Mouse (Mus musculus) midbrain, embryonic 10.5 days (tissue): ENCODE results near the gene Ccnj. TPM values are rescaled to one million over a fixed set of nuclear protein-coding genes. Genes with fewer than 3 reads are reported as not detected.

Experiments used
- DNase-seq: peaks from one replicate; pipeline ENCODE4 v3.0.0-alpha.2; 2017; ENCODE audit warnings: low spot score
- H3K27ac ChIP-seq: fragments of 300-500 bp; sonication (generic); replicated peaks from 2 replicates; pipeline ENCODE4 v1.5.1; 2016; ENCODE audit warnings: mild to moderate bottlenecking
- H3K27me3 ChIP-seq: fragments of 300-500 bp; sonication (generic); 2 replicates; pipeline ENCODE4 v1.6.1; 2016; ENCODE audit warnings: low read depth, mild to moderate bottlenecking; ENCODE audit not compliant: poor library complexity, severe bottlenecking
- H3K36me3 ChIP-seq: fragments of 300-500 bp; sonication (generic); 2 replicates; pipeline ENCODE4 v1.6.1; 2016; ENCODE audit warnings: mild to moderate bottlenecking, moderate library complexity
- H3K4me1 ChIP-seq: fragments of 300-500 bp; sonication (generic); 2 replicates; pipeline ENCODE4 v1.6.1; 2016
- H3K4me3 ChIP-seq: fragments of 300-500 bp; sonication (generic); 2 replicates; pipeline ENCODE4 v1.5.1; 2016; ENCODE audit warnings: mild to moderate bottlenecking, moderate library complexity
- H3K9me3 ChIP-seq: fragments of 300-500 bp; sonication (generic); replicated peaks from 2 replicates; pipeline ENCODE4 v1.6.1; 2016; ENCODE audit warnings: mild to moderate bottlenecking
- WGBS: fragments of 180-500 bp; shearing (Covaris S2); methylation state at CpG from one replicate; pipeline ENCODE4 v1.1.7; 2016; 5-methylcytosine and 5-hydroxymethylcytosine counted together
- polyA plus RNA-seq: library from polyadenylated mRNA; unstranded; fragments of >200 nt; fragmentation: Nextera tagmentation; extraction: Ambion mirVana; gene quantifications from 2 replicates; pipeline ENCODE4 v1.2.1, GENCODE M21; 2016

Ccnj gene
- polyA plus RNA-seq, 1 experiment from 2014 or later = 38.6 TPM

DNA sequence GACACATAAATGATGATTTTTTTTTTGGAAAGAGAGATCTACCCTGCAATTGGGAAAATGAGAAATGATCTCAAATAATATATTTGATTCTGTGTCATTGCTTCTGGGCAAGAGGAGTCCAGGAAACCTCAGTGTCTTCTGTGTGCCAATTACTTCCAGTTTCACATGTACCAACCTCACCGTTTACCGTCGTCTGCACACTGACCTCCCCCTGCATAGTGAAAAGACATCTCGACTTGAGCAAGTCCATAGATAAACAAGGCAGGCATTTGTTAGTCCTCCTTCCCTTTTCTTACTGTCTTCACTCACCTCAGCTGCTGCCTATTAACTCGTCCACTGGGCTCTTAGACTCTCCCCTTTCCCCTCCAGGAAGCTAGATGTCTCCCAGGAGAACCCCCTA, 5.4 kb upstream of the Ccnj start:
- WGBS = 75% methylated on average over 5 of the region's 5 CpGs
- H3K27me3 ChIP-seq = no peaks in the 10 kb centered on the region
- no peak overlapping the region for H3K27ac ChIP-seq
- peaks cover 7% of the 10 kb centered on the region for H3K4me1 ChIP-seq
- H3K36me3 ChIP-seq = no peaks in the 10 kb centered on the region
- no peak overlapping the region for H3K4me3 ChIP-seq
- DNase-seq = no peak
- no peaks in the 10 kb centered on the region for H3K9me3 ChIP-seq

GRCm38 (mm10) chr19:40826735-40827134, 4.3 kb upstream of the Ccnj start:
- Histone ChIP-seq H3K27ac (no peak overlapping the region), H3K27me3 (no peaks in the 10 kb centered on the region), H3K4me1 (peaks cover 8% of the 10 kb centered on the region), H3K4me3 (no peak overlapping the region), H3K9me3 (no peaks in the 10 kb centered on the region), H3K36me3 (no peaks in the 10 kb centered on the region)
- WGBS = 87% methylated on average over 7 of the region's 7 CpGs
- DNase-seq = no peak

DNA sequence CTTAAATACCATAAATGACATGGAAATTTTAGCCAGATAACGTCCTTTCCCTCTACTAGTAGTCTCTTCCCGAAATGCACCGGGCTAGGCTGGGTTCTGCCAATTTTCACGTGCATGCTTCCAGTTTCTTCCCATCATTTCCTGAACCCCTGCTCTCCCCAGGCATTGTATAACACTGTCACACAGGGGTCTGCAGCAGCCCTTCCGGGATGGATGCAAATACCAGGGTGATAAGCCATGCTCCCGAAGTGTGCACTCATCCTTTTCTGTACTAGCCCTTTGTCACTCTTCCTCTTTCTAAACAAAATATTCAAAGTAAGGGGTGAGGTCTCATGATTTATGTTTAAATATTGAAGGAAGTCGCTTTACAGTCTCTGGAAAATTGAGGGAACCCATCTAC, 881 bp upstream of the Ccnj start:
- Histone ChIP-seq H3K36me3 (peaks cover 12% of the 10 kb centered on the region), H3K4me1 (peaks cover 40% of the 10 kb centered on the region), H3K27ac (peak overlapping the region; percentile 100), H3K4me3 (peak overlapping the region; percentile 95), H3K27me3 (no peaks in the 10 kb centered on the region), H3K9me3 (no peaks in the 10 kb centered on the region)
- WGBS = 64% methylated on average over 7 of the region's 7 CpGs
- no peak for DNase-seq

- DNase-seq = peak; percentile 73
- Histone ChIP-seq H3K9me3 (no peaks in the 10 kb centered on the region), H3K36me3 (peaks cover 22% of the 10 kb centered on the region), H3K4me1 (peaks cover 40% of the 10 kb centered on the region), H3K4me3 (peak overlapping the region; percentile 95), H3K27ac (peak overlapping the region; percentile 100), H3K27me3 (no peaks in the 10 kb centered on the region)
- WGBS = under 1% methylated on average over 69 of the region's 76 CpGs
These were observed 530 bp downstream of the Ccnj start for GRCm38 (mm10) chr19:40831416-40832201.

GRCm38 (mm10) chr19:40832361-40832760, 1.3 kb downstream of the Ccnj start:
- no peak for DNase-seq
- peak overlapping the region; percentile 95 for H3K4me3 ChIP-seq
- 47% methylated on average over 5 of the region's 5 CpGs for WGBS

DNA sequence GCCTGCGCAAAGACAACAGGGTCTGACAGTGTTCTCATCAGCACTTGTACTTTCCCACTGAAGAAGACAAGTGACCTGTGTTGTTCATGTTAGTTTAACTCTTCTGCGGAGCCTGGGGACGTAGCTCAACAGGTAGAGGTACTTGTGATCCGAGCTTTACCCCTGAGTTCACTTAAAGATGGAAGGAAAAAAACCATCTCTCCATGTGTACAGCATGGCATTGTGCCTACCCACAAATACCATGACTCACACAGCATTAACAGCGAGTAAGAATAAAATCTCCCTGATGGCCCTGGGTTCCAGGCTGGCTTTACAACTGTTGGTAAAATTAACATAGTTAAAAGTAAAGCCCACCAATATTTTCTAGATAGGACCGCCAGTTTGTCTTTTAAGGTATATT, 3.4 kb downstream of the Ccnj start:
- H3K27ac ChIP-seq = no peak overlapping the region
- H3K27me3 ChIP-seq = no peaks in the 10 kb centered on the region
- peaks cover 40% of the 10 kb centered on the region for H3K4me1 ChIP-seq
- no peak for DNase-seq
- 0 out of 2 replicates have a peak overlapping the region, but pooled peaks have one; percentile 95 for H3K4me3 ChIP-seq
- no peaks in the 10 kb centered on the region for H3K9me3 ChIP-seq
- H3K36me3 ChIP-seq = peaks cover 50% of the 10 kb centered on the region
- WGBS = 95% methylated on average over 6 of the region's 6 CpGs

More at GRCm38 (mm10) chr19:40832361-40832760, 1.3 kb downstream of the Ccnj start:
- H3K36me3 ChIP-seq = peaks cover 30% of the 10 kb centered on the region
- H3K9me3 ChIP-seq = no peaks in the 10 kb centered on the region
- no peaks in the 10 kb centered on the region for H3K27me3 ChIP-seq
- H3K4me1 ChIP-seq = peaks cover 40% of the 10 kb centered on the region
- H3K27ac ChIP-seq = peak overlapping the region; percentile 100

DNA sequence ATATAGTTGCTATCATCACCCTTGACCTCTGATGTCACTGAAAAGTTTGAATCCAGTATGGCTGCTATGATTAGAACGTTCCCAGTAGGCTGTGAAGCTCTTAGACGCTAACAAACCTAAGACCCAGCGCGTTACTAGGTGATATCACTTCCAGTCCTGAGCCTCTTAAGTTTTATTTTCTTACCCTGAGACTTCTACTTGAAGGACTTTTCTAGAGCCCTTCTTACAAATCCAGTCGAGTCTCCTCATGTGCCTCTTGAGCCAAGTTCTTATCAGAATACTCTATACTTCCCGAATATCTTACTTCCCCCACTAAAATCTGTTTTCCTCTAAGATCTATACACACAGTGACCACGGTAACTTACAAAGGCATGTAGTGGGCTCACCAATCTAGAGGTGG, 7.1 kb downstream of the Ccnj start:
- no peaks in the 10 kb centered on the region for H3K27me3 ChIP-seq
- no peak overlapping the region for H3K4me3 ChIP-seq
- no peak for DNase-seq
- 97% methylated on average over 7 of the region's 7 CpGs for WGBS
- peaks cover 20% of the 10 kb centered on the region for H3K4me1 ChIP-seq
- H3K36me3 ChIP-seq = peaks cover 88% of the 10 kb centered on the region
- H3K9me3 ChIP-seq = no peaks in the 10 kb centered on the region
- no peak overlapping the region for H3K27ac ChIP-seq

- Histone ChIP-seq H3K27me3 (no peaks in the 10 kb centered on the region), H3K4me3 (no peak overlapping the region), H3K4me1 (no peaks in the 10 kb centered on the region), H3K36me3 (peaks cover 96% of the 10 kb centered on the region), H3K27ac (no peak overlapping the region), H3K9me3 (no peaks in the 10 kb centered on the region)
- no peak for DNase-seq
- WGBS = 90% methylated on average over 6 of the region's 6 CpGs
These were observed 9.2 kb downstream of the Ccnj start for GRCm38 (mm10) chr19:40840303-40840702.

GRCm38 (mm10) chr19:40841083-40841482, 10.0 kb downstream of the Ccnj start:
- Histone ChIP-seq H3K36me3 (peaks cover 99% of the 10 kb centered on the region), H3K4me1 (no peaks in the 10 kb centered on the region), H3K9me3 (no peaks in the 10 kb centered on the region), H3K4me3 (no peak overlapping the region), H3K27ac (no peak overlapping the region), H3K27me3 (no peaks in the 10 kb centered on the region)
- 93% methylated on average over 6 of the region's 6 CpGs for WGBS
- DNase-seq = no peak

DNA sequence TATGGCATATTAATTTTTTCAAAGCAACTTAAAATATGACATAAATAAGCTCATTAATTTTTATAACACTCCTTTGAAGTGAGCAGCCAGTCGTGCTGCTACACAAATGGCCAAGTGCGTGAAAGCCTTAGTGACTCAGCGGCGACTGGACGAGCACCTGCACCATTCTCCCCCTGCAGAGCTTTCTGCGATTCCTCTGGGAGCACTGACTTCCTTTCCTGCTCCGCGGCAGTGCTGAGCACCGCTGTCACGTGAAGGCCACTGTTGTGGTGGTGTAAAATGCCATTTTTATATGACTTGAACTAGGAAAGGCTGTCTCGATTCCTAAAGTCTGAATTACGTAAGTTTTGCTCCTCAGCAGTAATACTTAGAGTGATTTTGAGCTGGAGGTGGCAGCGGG, 10.5 kb downstream of the Ccnj start:
- no peak overlapping the region for H3K4me3 ChIP-seq
- H3K36me3 ChIP-seq = peaks cover 99% of the 10 kb centered on the region
- 92% methylated on average over 13 of the region's 13 CpGs for WGBS
- DNase-seq = no peak
- H3K27me3 ChIP-seq = no peaks in the 10 kb centered on the region
- no peaks in the 10 kb centered on the region for H3K9me3 ChIP-seq
- no peaks in the 10 kb centered on the region for H3K4me1 ChIP-seq
- no peak overlapping the region for H3K27ac ChIP-seq

GRCm38 (mm10) chr19:40844731-40845130, 13.7 kb downstream of the Ccnj start:
- no peak overlapping the region for H3K27ac ChIP-seq
- H3K27me3 ChIP-seq = no peaks in the 10 kb centered on the region
- 95% methylated on average over 13 of the region's 13 CpGs for WGBS
- no peaks in the 10 kb centered on the region for H3K9me3 ChIP-seq
- no peak for DNase-seq
- H3K4me1 ChIP-seq = no peaks in the 10 kb centered on the region
- peaks cover 98% of the 10 kb centered on the region for H3K36me3 ChIP-seq
- no peak overlapping the region for H3K4me3 ChIP-seq

DNA sequence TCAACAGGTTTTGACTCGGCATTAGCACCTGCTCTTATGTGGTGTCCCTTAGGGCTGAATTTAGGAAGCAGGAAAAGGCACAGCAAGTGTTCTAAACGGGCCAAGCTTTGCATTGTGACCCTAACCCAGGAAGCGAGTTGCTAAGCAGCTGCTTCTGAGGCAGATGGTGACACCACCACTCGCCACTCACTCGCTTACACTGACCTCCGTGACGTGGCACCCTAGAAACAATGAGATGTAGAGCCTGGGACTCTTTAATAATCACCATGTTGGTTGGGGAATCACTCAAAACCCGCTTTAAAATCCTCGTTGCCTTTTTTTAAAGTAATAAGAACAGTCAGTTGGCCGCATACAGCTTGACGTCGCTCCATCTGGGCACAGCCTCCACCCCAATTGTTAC, 18.3 kb downstream of the Ccnj start:
- DNase-seq = no peak
- H3K4me1 ChIP-seq = no peaks in the 10 kb centered on the region
- H3K36me3 ChIP-seq = peaks cover 70% of the 10 kb centered on the region
- no peaks in the 10 kb centered on the region for H3K9me3 ChIP-seq
- H3K27ac ChIP-seq = no peak overlapping the region
- no peaks in the 10 kb centered on the region for H3K27me3 ChIP-seq
- 83% methylated on average over 12 of the region's 12 CpGs for WGBS
- no peak overlapping the region for H3K4me3 ChIP-seq

GRCm38 (mm10) chr19:40859555-40859954, 28.5 kb downstream of the Ccnj start:
- H3K4me1 ChIP-seq = no peaks in the 10 kb centered on the region
- WGBS = 77% methylated on average over 4 of the region's 4 CpGs
- H3K36me3 ChIP-seq = no peaks in the 10 kb centered on the region
- no peak overlapping the region for H3K27ac ChIP-seq
- H3K4me3 ChIP-seq = no peak overlapping the region
- no peak for DNase-seq
- H3K9me3 ChIP-seq = no peaks in the 10 kb centered on the region
- H3K27me3 ChIP-seq = 0 out of 2 replicates have a peak, but pooled peaks cover 6% of the 10 kb centered on the region
